Mouse (Mus musculus) adrenal gland, postnatal 14 days (tissue): Measurements from ENCODE around the gene N6amt1. TPM values are rescaled to one million over a fixed set of nuclear protein-coding genes. Genes with fewer than 3 reads are reported as not detected.

Experiments used
- DNase-seq: peaks from one replicate; pipeline ENCODE4 v3.0.0; 2021; ENCODE audit warnings: mixed read lengths
- total RNA-seq: library from RNA; stranded (reverse); gene quantifications from 2 replicates; pipeline ENCODE4 v1.2.3, GENCODE M21; 2021

N6amt1 gene
- total RNA-seq, 1 experiment from 2014 or later, result 21.0 TPM

GRCm38 (mm10) chr16:87384366-87384765 is 30.4 kb downstream of the N6amt1 start:
- DNase-seq, result no peak

DNA sequence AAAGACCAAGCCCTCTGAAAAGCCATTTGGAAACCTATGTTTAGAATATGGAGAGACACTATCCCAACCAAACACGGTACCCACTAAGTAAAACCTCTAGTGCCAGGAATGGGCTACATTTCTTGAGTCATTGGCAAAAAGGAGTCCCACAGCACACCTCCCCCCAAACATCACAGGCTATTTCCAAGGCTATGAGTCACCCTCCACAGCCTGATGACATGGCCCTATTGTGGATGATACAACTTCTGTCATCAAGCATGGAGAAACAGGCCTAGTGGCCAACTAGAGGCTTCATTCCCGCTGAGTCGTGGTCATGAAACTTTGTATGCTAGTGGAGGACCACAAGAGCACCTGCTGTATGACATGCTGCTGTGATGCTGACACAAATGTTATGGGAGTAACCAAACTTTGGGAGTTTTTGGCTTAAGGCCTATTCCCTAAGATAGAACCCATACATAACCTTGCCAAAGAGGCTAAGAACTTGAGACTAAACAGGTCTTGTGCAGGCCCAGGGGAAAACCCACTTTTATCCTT is 33.5 kb downstream of the N6amt1 start:
- DNase-seq, result peak; percentile 54

DNA sequence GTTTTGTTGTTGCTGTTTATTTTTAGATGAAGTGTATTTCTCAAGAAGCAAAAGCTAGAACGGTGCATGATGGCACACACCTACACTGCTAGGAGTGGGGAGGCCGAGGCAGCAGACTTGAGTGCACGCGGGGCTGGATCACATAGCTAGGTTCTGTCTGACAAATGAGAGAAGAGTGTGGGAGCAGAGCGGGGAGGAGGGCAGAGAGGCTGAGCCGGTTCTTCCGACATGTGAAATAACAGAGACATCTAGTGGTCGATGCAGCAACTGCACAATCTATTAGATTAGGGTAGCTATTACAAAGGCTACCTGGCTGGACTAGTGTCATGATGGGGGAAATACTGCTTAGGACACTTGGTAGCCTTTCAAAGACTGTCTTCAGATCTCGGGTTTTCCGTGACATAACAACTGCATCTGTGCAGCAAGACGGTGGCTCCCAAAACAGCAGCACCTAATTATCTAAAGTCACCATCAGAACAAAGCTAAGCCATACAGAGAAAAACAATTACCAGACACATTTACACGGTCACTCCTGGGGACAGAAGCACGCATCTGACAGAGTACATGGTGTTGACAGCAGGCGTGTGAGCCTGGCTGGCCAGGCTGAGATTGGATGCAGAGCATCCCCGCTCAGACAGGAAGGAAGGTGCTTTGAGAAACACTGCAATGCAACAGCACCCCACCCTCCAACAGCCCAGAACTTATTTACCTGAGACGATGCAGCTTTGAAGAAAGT is 40.0 kb downstream of the N6amt1 start:
- peak; percentile 69 for DNase-seq

DNA sequence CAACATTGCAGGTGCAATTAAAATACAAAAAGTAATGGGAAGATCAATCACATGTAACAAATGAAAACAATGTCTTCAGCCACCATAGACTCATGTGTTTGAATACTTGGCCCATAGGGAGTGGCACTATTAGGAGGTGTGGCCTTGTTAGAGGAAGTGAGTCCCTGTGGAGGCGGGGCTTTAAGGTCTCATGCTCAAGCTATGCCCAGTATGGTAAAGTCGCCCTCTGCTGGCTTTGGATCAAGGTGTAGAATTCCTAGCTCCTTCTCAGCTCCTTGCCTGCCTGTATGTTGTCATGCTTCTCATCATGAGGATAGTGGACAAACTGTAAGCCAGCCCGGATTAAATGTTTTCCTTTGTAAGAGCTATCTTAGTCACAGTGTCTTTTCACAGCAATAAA is 51.0 kb downstream of the N6amt1 start:
- DNase-seq, result peak; percentile 36

Other genes with a start within 250 kb of the N6amt1 start
- gene Ltn1, start 78.4 kb downstream of the N6amt1 start, total RNA-seq, result 33.6 and 35.7 TPM in 2 replicates
- gene Rwdd2b, start 86.4 kb downstream of the N6amt1 start, total RNA-seq, result 6.4 and 8.6 TPM in 2 replicates
- gene Usp16, start 100.5 kb downstream of the N6amt1 start, total RNA-seq, result 78.6 and 78.9 TPM in 2 replicates
- 192 and 207 TPM in 2 replicates for gene Cct8, start 141.7 kb downstream of the N6amt1 start, total RNA-seq
- gene Map3k7cl, start 199.1 kb downstream of the N6amt1 start, total RNA-seq, result 1.2 and 2.3 TPM in 2 replicates